Mouse (Mus musculus): ENCODE data around the gene Nfatc2ip. TPM values are rescaled to one million over a fixed set of nuclear protein-coding genes. Genes with fewer than 3 reads are reported as not detected.

Nfatc2ip gene
- 2.3 and 2.4 TPM in 2 replicates for polyA plus RNA-seq (2015; fragmentation: Nextera tagmentation; extraction: Ambion mirVana)

- Histone ChIP-seq H3K27me3 (no peaks in the 10 kb centered on the region), H3K4me2 (replicated peaks) (peak within 1 kb of the TSS; percentile 88), H3K9ac (peak within 1 kb of the TSS; percentile 84), H3K27ac (no peak within 1 kb of the TSS), H3K9me3 (no peaks in the 10 kb centered on the region), H3K4me3 (peak within 1 kb of the TSS; percentile 93), H3K36me3 (peaks cover 9% of the 10 kb centered on the region; the same call in 1 of the 2 replicates), H3K4me1 (peaks cover 12% of the 10 kb centered on the region)
- ATAC-seq (ENCODE audit: low FRiP score, low read depth): peak; percentile 100
- under 1% methylated on average over 59 of the region's 59 CpGs for WGBS
These were observed at the start of gene Nfatc2ip for GRCm38 (mm10) chr7:126396298-126397119. Gene Nfatc2ip (minus strand): TSS chr7:126396737.

- no peak for ATAC-seq (ENCODE audit: low FRiP score, low read depth)
- Histone ChIP-seq H3K36me3 (peaks cover 66% of the 10 kb centered on the region), H3K27ac (no peak overlapping the region), H3K9ac (no peak overlapping the region), H3K4me2 (replicated peaks) (no peak overlapping the region), H3K9me3 (no peaks in the 10 kb centered on the region), H3K4me1 (no peaks in the 10 kb centered on the region), H3K4me3 (no peak overlapping the region), H3K27me3 (no peaks in the 10 kb centered on the region)
- WGBS: 92% methylated on average over 21 of the region's 21 CpGs
These were observed 49.7 kb upstream of the Nfatc2ip start for GRCm38 (mm10) chr7:126446217-126446616.

- ATAC-seq (ENCODE audit: low FRiP score, low read depth): no peak
- WGBS: 95% methylated on average over 15 of the region's 15 CpGs
- Histone ChIP-seq H3K36me3 (peaks cover 70% of the 10 kb centered on the region), H3K4me3 (no peak overlapping the region), H3K9me3 (no peaks in the 10 kb centered on the region), H3K4me2 (replicated peaks) (no peak overlapping the region), H3K9ac (0 out of 2 replicates have a peak overlapping the region, but pooled peaks have one; percentile 13), H3K27ac (no peak overlapping the region), H3K4me1 (no peaks in the 10 kb centered on the region), H3K27me3 (no peaks in the 10 kb centered on the region)
These were observed 48.7 kb upstream of the Nfatc2ip start for GRCm38 (mm10) chr7:126445104-126445815.

- H3K4me1 ChIP-seq: no peaks in the 10 kb centered on the region
- H3K4me2 ChIP-seq (replicated peaks): no peak overlapping the region
- H3K27me3 ChIP-seq: no peaks in the 10 kb centered on the region
- H3K4me3 ChIP-seq: no peak overlapping the region
- H3K9ac ChIP-seq: no peak overlapping the region
- H3K27ac ChIP-seq: no peak overlapping the region
- H3K9me3 ChIP-seq: no peaks in the 10 kb centered on the region
- WGBS: 91% methylated on average over 9 of the region's 9 CpGs
- no peak for ATAC-seq (ENCODE audit: low FRiP score, low read depth)
- H3K36me3 ChIP-seq: peaks cover 73% of the 10 kb centered on the region
These were observed 48.0 kb upstream of the Nfatc2ip start for GRCm38 (mm10) chr7:126444536-126444935.

GRCm38 (mm10) chr7:126443997-126444396, 47.5 kb upstream of the Nfatc2ip start:
- Histone ChIP-seq H3K27ac (no peak overlapping the region), H3K4me1 (no peaks in the 10 kb centered on the region), H3K4me2 (replicated peaks) (no peak overlapping the region), H3K4me3 (no peak overlapping the region), H3K36me3 (peaks cover 74% of the 10 kb centered on the region), H3K9ac (no peak overlapping the region), H3K9me3 (no peaks in the 10 kb centered on the region), H3K27me3 (no peaks in the 10 kb centered on the region)
- ATAC-seq (ENCODE audit: low FRiP score, low read depth): no peak
- WGBS: 90% methylated on average over 10 of the region's 10 CpGs

- H3K4me1 ChIP-seq: no peaks in the 10 kb centered on the region
- 70% methylated on average over 8 of the region's 9 CpGs for WGBS
- peaks cover 56% of the 10 kb centered on the region for H3K36me3 ChIP-seq
- no peaks in the 10 kb centered on the region for H3K27me3 ChIP-seq
- H3K4me2 ChIP-seq (replicated peaks): no peak overlapping the region
- no peaks in the 10 kb centered on the region for H3K9me3 ChIP-seq
- H3K27ac ChIP-seq: no peak overlapping the region
- 0 out of 2 replicates have a peak overlapping the region, but pooled peaks have one; percentile 13 for H3K9ac ChIP-seq
- ATAC-seq (ENCODE audit: low FRiP score, low read depth): no peak
- H3K4me3 ChIP-seq: no peak overlapping the region
These were observed 43.6 kb upstream of the Nfatc2ip start for GRCm38 (mm10) chr7:126440134-126440533.

- no peak; the same call in 1 of the 2 replicates for ATAC-seq (ENCODE audit: low FRiP score, low read depth)
- 21% methylated on average over 8 of the region's 8 CpGs for WGBS
- H3K4me3 ChIP-seq: no peak overlapping the region
- H3K9ac ChIP-seq: no peak overlapping the region
- H3K27ac ChIP-seq: no peak overlapping the region
- no peaks in the 10 kb centered on the region for H3K9me3 ChIP-seq
- no peak overlapping the region for H3K4me2 ChIP-seq (replicated peaks)
- H3K4me1 ChIP-seq: no peaks in the 10 kb centered on the region
- no peaks in the 10 kb centered on the region for H3K27me3 ChIP-seq
- H3K36me3 ChIP-seq: peaks cover 55% of the 10 kb centered on the region
These were observed 40.3 kb upstream of the Nfatc2ip start for GRCm38 (mm10) chr7:126436851-126437250.

- Histone ChIP-seq H3K4me3 (no peak overlapping the region), H3K36me3 (peaks cover 54% of the 10 kb centered on the region), H3K4me2 (replicated peaks) (no peak overlapping the region), H3K27me3 (no peaks in the 10 kb centered on the region), H3K9ac (no peak overlapping the region), H3K9me3 (no peaks in the 10 kb centered on the region), H3K27ac (no peak overlapping the region), H3K4me1 (no peaks in the 10 kb centered on the region)
- no peak for ATAC-seq (ENCODE audit: low FRiP score, low read depth)
- WGBS: 81% methylated on average over 3 of the region's 3 CpGs
These were observed 39.3 kb upstream of the Nfatc2ip start for GRCm38 (mm10) chr7:126435801-126436200.

GRCm38 (mm10) chr7:126434726-126435125, 38.2 kb upstream of the Nfatc2ip start:
- no peak overlapping the region for H3K27ac ChIP-seq
- ATAC-seq (ENCODE audit: low FRiP score, low read depth): no peak
- H3K27me3 ChIP-seq: no peaks in the 10 kb centered on the region
- H3K4me2 ChIP-seq (replicated peaks): no peak overlapping the region
- H3K9me3 ChIP-seq: no peaks in the 10 kb centered on the region
- H3K36me3 ChIP-seq: peaks cover 46% of the 10 kb centered on the region
- 89% methylated on average over 7 of the region's 7 CpGs for WGBS
- H3K9ac ChIP-seq: no peak overlapping the region
- peaks cover 4% of the 10 kb centered on the region for H3K4me1 ChIP-seq
- no peak overlapping the region for H3K4me3 ChIP-seq

GRCm38 (mm10) chr7:126430167-126430566, 33.6 kb upstream of the Nfatc2ip start:
- H3K36me3 ChIP-seq: peaks cover 27% of the 10 kb centered on the region
- 0 out of 2 replicates have a peak overlapping the region, but pooled peaks have one; percentile 67 for H3K4me3 ChIP-seq
- no peaks in the 10 kb centered on the region for H3K27me3 ChIP-seq
- H3K4me1 ChIP-seq: peaks cover 15% of the 10 kb centered on the region
- H3K9ac ChIP-seq: peak overlapping the region; percentile 90; the same call in 1 of the 2 replicates
- H3K4me2 ChIP-seq (replicated peaks): peak overlapping the region; percentile 71; the same call in 1 of the 2 replicates
- H3K9me3 ChIP-seq: no peaks in the 10 kb centered on the region
- H3K27ac ChIP-seq: no peak overlapping the region
- no peak for ATAC-seq (ENCODE audit: low FRiP score, low read depth)

GRCm38 (mm10) chr7:126429503-126429898, 33.0 kb upstream of the Nfatc2ip start:
- Histone ChIP-seq H3K36me3 (peaks cover 22% of the 10 kb centered on the region), H3K27ac (no peak overlapping the region), H3K9me3 (no peaks in the 10 kb centered on the region), H3K4me1 (peaks cover 15% of the 10 kb centered on the region), H3K27me3 (no peaks in the 10 kb centered on the region), H3K9ac (peak overlapping the region; percentile 90), H3K4me2 (replicated peaks) (peak overlapping the region; percentile 71), H3K4me3 (peak overlapping the region; percentile 67)
- ATAC-seq (ENCODE audit: low FRiP score, low read depth): 0 out of 2 replicates have a peak, but pooled peaks have one; percentile 2
- WGBS: 36% methylated on average over 15 of the region's 15 CpGs
